Mouse (Mus musculus): ENCODE measurements around the gene Tmub2. TPM values are rescaled to one million over a fixed set of nuclear protein-coding genes. Genes with fewer than 3 reads are reported as not detected.
A peak's percentile ranks its signal among the peaks of the same experiment; 100 is the strongest.

The Tmub2 gene
- polyA plus RNA-seq, 1 experiment, result 74.1 TPM

DNA sequence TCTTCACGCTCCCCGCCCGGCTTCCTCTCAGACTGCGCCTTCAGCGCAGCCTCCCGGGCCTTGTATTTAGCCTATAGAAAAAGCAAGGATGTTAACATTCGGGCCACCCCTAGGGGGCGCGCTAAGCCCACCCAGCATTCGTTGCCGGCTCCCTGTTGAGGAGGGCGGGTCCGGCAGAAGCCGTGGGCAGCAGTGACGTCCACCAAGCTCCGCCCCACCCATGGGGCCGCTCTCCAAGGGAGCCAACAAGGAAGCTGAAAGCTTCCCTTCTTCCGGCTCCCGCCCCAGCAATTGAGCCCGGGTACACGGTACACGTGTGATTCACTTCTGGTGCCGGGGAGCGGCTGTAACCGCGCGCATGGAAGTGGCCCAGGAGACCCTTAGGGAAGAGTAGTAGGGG lies 24.2 kb downstream of the Tmub2 start:
- H3K27me3 ChIP-seq (ENCODE audit: control insufficient read depth, insufficient read depth, low read length), result no peaks in the 10 kb centered on the region
- peak; percentile 95 for DNase-seq
- WGBS, result 1% methylated on average over 27 of the region's 27 CpGs
- H3K4me1 ChIP-seq (replicated peaks; ENCODE audit: control insufficient read depth, insufficient read depth, low read length), result peaks cover 14% of the 10 kb centered on the region
- TF ChIP-seq CTCF (IDR thresholded peaks at IDR 0.05; ENCODE audit: borderline replicate concordance, control insufficient read depth, extremely low read depth, insufficient read depth, low read length, poor library complexity), result peak; percentile 99
- 0 out of 2 replicates have a peak, but pooled peaks have one; percentile 28 for TF ChIP-seq POLR2A (IDR thresholded peaks at IDR 0.05; ENCODE audit: control insufficient read depth, extremely low read depth, insufficient read depth, low read length, poor library complexity)
- H3K36me3 ChIP-seq (ENCODE audit: control insufficient read depth, insufficient read depth, low read length), result peaks cover 41% of the 10 kb centered on the region
- peak overlapping the region; percentile 36 for H3K4me3 ChIP-seq (ENCODE audit: control insufficient read depth, insufficient read depth, low read length)
- H3K27ac ChIP-seq (ENCODE audit: control insufficient read depth, insufficient read depth, low read length), result no peak overlapping the region

DNA sequence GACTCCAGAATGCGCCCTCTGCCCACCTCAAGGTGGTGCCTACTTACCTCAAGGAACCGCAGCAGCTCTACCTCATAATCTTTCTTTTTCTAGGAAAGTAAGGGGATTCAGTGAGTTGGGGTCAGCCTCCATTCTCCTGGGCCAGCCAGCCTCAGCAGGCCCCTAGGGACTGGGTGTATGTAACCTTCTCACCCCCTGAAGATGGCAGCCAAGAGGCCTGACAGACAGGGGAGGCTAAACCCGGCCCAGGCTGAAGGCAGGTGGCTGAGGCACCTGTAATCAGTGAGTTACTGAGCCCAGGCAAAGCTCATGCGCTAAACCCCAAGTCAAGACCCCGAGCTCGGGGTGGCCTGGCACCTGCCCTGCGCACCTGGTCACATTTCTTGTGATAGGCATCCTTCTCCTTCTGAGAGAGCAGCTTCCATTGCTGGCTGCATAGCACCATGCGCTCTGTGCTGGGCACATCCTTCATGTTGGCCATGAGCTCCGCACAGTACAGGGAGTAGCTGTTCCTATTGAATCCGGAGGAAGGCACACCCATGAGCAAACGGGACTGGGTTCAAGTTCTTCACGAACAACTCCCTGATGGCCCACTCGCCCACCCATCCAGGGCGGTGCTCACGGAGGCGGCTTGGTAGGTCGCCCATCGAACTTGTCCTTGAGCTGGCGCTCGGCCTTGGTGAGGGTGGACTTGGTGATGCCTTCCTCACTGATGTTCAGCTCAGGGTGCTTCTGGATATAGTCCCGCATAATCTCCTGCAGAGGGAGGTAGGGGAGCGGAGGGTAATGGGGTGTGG lies 25.3 kb downstream of the Tmub2 start:
- H3K36me3 ChIP-seq (ENCODE audit: control insufficient read depth, insufficient read depth, low read length), result peaks cover 51% of the 10 kb centered on the region
- WGBS, result 90% methylated on average over 22 of the region's 22 CpGs
- no peak overlapping the region for H3K4me3 ChIP-seq (ENCODE audit: control insufficient read depth, insufficient read depth, low read length)
- H3K27me3 ChIP-seq (ENCODE audit: control insufficient read depth, insufficient read depth, low read length), result no peaks in the 10 kb centered on the region
- DNase-seq, result no peak
- TF ChIP-seq CTCF (IDR thresholded peaks at IDR 0.05; ENCODE audit: borderline replicate concordance, control insufficient read depth, extremely low read depth, insufficient read depth, low read length, poor library complexity), result no peak
- no peak for TF ChIP-seq POLR2A (IDR thresholded peaks at IDR 0.05; ENCODE audit: control insufficient read depth, extremely low read depth, insufficient read depth, low read length, poor library complexity)
- H3K4me1 ChIP-seq (replicated peaks; ENCODE audit: control insufficient read depth, insufficient read depth, low read length), result peaks cover 14% of the 10 kb centered on the region
- no peak overlapping the region for H3K27ac ChIP-seq (ENCODE audit: control insufficient read depth, insufficient read depth, low read length)

- TF ChIP-seq CTCF (IDR thresholded peaks at IDR 0.05; ENCODE audit: borderline replicate concordance, control insufficient read depth, extremely low read depth, insufficient read depth, low read length, poor library complexity) (no peak), POLR2A (IDR thresholded peaks at IDR 0.05; ENCODE audit: control insufficient read depth, extremely low read depth, insufficient read depth, low read length, poor library complexity) (no peak)
- Histone ChIP-seq H3K36me3 (ENCODE audit: control insufficient read depth, insufficient read depth, low read length) (peaks cover 51% of the 10 kb centered on the region), H3K4me3 (ENCODE audit: control insufficient read depth, insufficient read depth, low read length) (no peak overlapping the region), H3K4me1 (replicated peaks; ENCODE audit: control insufficient read depth, insufficient read depth, low read length) (peaks cover 17% of the 10 kb centered on the region), H3K27me3 (ENCODE audit: control insufficient read depth, insufficient read depth, low read length) (no peaks in the 10 kb centered on the region), H3K27ac (ENCODE audit: control insufficient read depth, insufficient read depth, low read length) (no peak overlapping the region)
- no peak for DNase-seq
- WGBS, result 91% methylated on average over 38 of the region's 38 CpGs
Measured at GRCm38 (mm10) chr11:102310768-102311695, 26.3 kb downstream of the Tmub2 start.

DNA sequence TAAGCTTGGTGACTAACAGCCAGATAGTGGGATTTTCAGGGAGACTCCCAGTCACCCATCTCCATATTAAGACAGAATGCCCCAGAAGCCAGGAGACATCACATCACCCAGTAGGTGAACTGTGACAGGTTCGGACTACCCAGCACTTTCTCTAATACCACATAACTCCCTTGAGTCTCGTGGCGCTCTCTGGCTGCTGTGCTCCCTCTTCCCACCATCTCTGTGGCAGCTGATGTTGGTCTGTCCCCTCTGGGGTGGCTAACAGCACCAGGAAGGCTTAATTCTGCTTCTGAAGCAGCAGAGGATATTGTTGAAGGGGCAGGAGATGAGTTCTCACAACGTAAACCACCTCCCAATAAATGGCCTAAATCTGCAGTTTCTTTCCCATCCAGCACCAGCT lies 27.2 kb downstream of the Tmub2 start:
- no peak for DNase-seq
- Histone ChIP-seq H3K4me3 (ENCODE audit: control insufficient read depth, insufficient read depth, low read length) (no peak overlapping the region), H3K27me3 (ENCODE audit: control insufficient read depth, insufficient read depth, low read length) (no peaks in the 10 kb centered on the region), H3K4me1 (replicated peaks; ENCODE audit: control insufficient read depth, insufficient read depth, low read length) (peaks cover 21% of the 10 kb centered on the region), H3K36me3 (ENCODE audit: control insufficient read depth, insufficient read depth, low read length) (peaks cover 41% of the 10 kb centered on the region), H3K27ac (ENCODE audit: control insufficient read depth, insufficient read depth, low read length) (no peak overlapping the region)
- WGBS, result 96% methylated on average over 4 of the region's 4 CpGs
- TF ChIP-seq POLR2A (IDR thresholded peaks at IDR 0.05; ENCODE audit: control insufficient read depth, extremely low read depth, insufficient read depth, low read length, poor library complexity), result no peak
- TF ChIP-seq CTCF (IDR thresholded peaks at IDR 0.05; ENCODE audit: borderline replicate concordance, control insufficient read depth, extremely low read depth, insufficient read depth, low read length, poor library complexity), result no peak

DNA sequence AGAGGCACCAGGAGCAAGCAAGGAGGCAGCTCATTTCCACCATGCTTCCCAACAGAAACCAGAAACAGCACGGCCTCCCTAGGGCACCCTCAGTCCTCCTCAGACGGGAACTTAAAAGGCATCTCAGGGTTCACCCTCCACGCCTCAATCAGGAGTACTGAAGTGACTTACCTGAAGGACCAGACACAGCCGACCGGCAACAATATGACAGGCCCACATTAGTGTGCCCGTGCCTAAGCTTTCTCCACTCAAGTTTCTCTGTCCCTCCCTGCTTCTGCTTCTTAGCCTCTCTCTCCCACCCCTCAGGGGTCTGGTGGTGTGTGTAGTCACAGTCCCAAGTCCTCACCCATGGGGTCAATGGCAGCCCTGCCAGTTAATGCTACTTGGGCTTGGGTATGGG lies 27.9 kb downstream of the Tmub2 start:
- no peak overlapping the region for H3K4me3 ChIP-seq (ENCODE audit: control insufficient read depth, insufficient read depth, low read length)
- WGBS, result 97% methylated on average over 6 of the region's 6 CpGs
- TF ChIP-seq POLR2A (IDR thresholded peaks at IDR 0.05; ENCODE audit: control insufficient read depth, extremely low read depth, insufficient read depth, low read length, poor library complexity) (no peak), CTCF (IDR thresholded peaks at IDR 0.05; ENCODE audit: borderline replicate concordance, control insufficient read depth, extremely low read depth, insufficient read depth, low read length, poor library complexity) (no peak)
- no peak overlapping the region for H3K27ac ChIP-seq (ENCODE audit: control insufficient read depth, insufficient read depth, low read length)
- no peaks in the 10 kb centered on the region for H3K27me3 ChIP-seq (ENCODE audit: control insufficient read depth, insufficient read depth, low read length)
- peaks cover 21% of the 10 kb centered on the region for H3K4me1 ChIP-seq (replicated peaks; ENCODE audit: control insufficient read depth, insufficient read depth, low read length)
- DNase-seq, result no peak
- peaks cover 36% of the 10 kb centered on the region for H3K36me3 ChIP-seq (ENCODE audit: control insufficient read depth, insufficient read depth, low read length)

- 93% methylated on average over 12 of the region's 12 CpGs for WGBS
- DNase-seq, result no peak
- peaks cover 16% of the 10 kb centered on the region for H3K4me1 ChIP-seq (replicated peaks; ENCODE audit: control insufficient read depth, insufficient read depth, low read length)
- no peak for TF ChIP-seq POLR2A (IDR thresholded peaks at IDR 0.05; ENCODE audit: control insufficient read depth, extremely low read depth, insufficient read depth, low read length, poor library complexity)
- no peak for TF ChIP-seq CTCF (IDR thresholded peaks at IDR 0.05; ENCODE audit: borderline replicate concordance, control insufficient read depth, extremely low read depth, insufficient read depth, low read length, poor library complexity)
- peaks cover 29% of the 10 kb centered on the region for H3K36me3 ChIP-seq (ENCODE audit: control insufficient read depth, insufficient read depth, low read length)
- H3K27me3 ChIP-seq (ENCODE audit: control insufficient read depth, insufficient read depth, low read length), result no peaks in the 10 kb centered on the region
- H3K4me3 ChIP-seq (ENCODE audit: control insufficient read depth, insufficient read depth, low read length), result no peak overlapping the region
- H3K27ac ChIP-seq (ENCODE audit: control insufficient read depth, insufficient read depth, low read length), result no peak overlapping the region
Measured at GRCm38 (mm10) chr11:102314321-102314720, 29.6 kb downstream of the Tmub2 start.
